Mouse (Mus musculus): ENCODE results near the gene Rims1. TPM values are rescaled to one million over a fixed set of nuclear protein-coding genes. Genes with fewer than 3 reads are reported as not detected.

Rims1 gene
- total RNA-seq, 2 experiments from 2014 or later: 0.33 to 0.42 TPM

DNA sequence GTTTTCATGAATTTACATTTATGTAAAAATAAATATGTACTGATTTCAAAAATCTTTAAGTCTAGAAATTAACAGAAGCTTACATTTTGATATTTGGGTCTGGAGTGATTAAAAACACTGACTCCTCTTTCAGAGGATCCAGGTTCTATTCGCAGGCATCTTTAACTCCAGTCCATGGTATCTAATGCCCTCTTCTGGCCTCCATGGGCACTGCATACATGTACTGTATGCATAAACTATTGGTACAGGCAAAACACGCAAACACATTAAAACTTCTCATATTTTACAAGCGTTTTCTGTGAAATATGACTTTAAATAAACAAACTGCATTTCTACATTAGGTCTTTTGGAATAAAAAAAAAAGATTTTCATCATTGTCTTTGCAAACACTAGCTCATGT is 419.4 kb downstream of the Rims1 start:
- no peak for DNase-seq
- intact Hi-C loops (cut with DNase I): no loop called here

DNA sequence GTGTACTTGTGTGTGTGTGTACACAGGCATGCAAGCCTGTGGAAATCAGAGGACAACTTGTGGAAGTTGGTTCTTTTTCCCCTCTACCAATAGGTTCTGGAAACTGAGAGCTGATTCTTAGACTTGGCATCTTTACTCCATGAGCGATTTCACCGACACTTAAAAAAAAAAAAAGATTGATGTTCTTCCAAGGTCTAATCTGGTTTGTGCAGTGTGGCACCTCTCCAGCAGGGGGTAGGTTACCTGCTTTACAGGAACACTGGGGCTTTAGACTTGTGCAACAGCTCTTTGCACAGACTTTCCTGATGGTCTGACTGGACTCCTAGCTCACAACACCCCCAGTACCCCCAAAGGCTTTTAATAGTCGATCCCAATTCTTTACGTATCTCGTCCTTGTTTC is 428.1 kb downstream of the Rims1 start:
- DNase-seq: no peak
- intact Hi-C loops (cut with DNase I): no loop called here

DNA sequence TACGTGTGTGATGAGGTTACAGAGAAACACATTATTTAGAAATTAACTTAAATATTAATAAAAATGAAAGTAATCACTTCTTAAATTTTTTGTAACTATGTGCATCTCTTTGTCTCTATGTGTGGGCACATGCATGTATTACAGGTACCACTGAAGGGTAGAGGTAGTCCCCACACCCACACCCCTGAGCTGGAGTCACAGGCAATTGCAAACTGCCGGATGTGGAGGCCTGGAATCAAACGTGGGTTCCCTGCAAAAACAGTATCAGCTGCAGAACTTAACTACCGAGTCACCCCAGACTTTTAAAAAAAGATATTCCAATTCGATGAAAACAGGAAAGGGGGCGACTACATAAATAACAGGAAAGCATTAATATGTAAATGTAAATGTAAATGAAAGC is 428.7 kb downstream of the Rims1 start:
- intact Hi-C loops (cut with DNase I): no loop called here
- no peak for DNase-seq

DNA sequence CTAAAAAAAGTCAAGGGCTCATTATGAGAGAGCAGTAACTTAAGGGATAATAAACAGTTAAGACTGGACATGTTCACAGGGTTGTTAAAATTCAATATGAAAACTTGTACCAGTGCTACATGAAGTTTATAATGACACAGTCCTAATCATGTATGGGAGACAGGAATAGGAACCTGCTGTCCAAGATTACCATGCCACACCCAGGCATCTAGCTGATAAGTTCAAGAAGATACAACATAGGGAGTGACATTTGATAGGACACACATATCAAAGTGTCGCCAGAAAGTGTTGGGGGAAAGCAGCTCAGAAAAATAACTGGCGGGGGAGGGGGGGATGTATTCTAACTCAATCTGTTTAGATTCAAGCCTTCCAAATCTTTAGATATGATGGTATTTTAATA is 449.6 kb downstream of the Rims1 start:
- intact Hi-C loops (cut with DNase I): no loop called here
- DNase-seq: no peak

DNA sequence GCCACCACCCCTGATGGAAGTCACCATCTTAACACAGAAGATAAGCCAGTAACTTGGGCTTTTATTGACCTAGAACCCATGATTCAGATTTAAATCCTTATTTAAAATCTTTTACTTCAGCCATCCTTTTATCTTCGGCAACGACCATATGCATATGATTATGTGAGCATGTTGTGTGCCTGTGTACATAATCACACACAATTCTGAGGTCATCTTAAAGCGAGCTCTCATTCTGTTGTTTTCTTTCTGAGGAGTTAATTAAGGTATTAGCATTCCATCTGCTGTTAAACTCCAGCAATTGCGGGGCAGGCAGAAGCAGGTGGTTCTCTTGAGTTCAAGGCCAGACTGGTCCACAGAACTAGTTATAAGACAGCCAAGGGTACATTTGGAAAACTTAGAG is 452.1 kb downstream of the Rims1 start:
- no peak for DNase-seq
- intact Hi-C loops (cut with DNase I): no loop called here

DNA sequence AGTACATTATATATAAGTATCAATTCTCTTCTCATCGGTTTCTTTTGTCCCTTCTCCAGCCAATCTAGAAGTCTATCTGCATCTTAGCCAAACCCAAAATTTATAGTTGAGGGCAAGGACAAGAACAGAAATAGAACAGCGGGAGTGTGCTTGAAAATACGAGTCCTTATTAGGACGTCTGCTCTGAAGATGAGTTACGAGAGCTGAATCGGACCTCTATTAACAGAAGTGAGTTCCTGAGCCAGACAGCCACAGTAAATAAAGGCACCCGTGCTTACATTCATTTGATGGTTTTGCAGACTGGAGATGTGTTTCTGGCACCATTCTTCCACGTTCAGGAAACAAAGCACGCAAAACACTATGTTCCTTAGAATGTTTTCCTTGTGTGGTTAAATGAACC is 466.9 kb downstream of the Rims1 start:
- DNase-seq: no peak
- intact Hi-C loops (cut with DNase I): no loop called here

DNA sequence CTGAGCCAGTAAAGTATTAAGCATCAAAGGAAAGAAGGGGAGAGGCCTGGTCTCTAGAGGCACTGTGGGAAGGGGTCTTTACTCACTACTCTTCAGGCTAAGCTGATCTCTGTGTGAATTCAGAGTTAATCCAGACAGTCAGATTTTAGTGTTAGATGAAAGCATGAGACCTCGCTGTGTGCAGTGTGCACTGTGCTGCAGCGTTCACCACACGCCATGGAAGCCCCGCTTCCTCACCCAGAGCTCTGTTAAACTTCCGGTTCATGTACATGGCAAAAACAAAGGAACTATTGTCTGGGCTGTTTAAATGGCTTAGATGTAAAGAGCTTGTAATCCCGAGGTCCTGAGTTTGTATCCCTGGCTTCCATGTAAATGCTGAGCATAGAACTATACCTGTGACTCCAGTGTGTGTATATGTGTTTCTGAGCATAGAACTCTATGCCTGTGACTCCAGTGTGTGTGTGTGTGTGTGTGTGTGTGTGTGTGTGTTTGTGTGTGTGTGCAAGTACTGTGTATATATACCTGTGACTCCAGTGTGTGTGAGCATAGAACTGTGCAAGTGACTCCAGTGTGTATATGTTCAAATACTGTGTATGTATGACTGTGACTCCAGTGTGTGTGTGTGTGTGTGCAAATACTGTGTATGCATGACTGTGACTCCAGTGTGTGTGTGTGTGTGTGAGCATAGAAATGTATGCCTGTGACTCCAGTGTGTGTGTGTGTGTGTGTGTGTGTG is 484.7 kb downstream of the Rims1 start:
- intact Hi-C loops (cut with DNase I): no loop called here
- no peak for DNase-seq

DNA sequence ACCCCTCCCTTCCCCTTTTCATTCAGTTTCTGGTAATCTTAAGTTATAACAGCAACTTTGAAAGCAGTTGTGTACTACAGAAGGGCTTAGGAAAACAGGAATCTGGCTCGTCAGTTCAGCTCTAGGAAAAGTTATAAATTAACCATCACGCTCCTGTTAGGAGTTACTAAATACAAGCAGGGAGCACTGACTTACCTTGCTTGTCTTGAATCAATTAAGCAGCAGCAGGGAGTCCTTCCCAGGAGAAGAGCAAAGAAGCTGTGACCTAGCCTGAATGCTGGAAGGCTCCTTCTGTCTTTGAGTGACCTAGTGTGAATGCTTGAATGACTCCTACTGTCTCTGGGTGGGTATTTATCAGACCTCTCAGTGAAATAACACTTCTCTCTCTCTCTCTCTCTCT is 490.3 kb downstream of the Rims1 start:
- intact Hi-C loops (cut with DNase I): no loop called here
- no peak for DNase-seq

DNA sequence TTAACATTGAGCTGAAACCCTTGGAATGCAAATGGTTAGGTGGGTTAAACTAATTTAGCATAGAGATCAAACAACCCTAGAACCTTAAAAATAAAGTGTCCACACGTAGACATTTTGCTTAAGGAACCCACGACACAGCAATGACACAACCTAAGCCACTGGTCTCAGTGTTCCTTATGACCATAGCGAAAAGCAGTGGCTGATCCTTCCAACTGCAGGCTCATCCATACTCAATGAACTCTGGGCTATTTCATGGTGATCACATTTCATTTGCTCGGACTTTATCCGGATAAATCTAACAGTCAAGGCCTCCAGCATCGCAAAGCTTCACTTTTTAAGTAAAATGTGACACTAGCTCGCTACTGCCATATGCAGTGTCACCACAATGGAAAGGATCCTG is 494.3 kb downstream of the Rims1 start:
- intact Hi-C loops (cut with DNase I): no loop called here
- DNase-seq: no peak

DNA sequence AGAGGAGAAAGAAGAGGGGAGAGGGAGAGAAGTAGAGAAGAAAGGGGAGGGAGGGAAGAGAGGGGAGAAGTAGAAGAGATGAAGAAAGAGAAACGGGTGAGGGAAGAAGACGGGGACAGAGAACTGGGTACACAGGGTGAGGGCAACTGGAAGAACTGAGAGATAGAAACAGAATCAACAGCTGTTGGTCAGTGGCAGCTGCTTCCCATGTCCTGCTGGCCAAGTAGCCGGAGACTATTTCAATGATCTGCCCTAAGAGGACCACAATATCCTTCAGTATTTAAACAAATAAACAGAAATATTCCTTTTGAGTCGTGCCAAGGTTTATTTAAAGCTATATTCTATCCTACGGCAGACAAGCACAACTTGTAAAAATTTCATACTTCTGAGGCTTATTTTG is 499.3 kb downstream of the Rims1 start:
- DNase-seq: no peak
- intact Hi-C loops (cut with DNase I): no loop called here

DNA sequence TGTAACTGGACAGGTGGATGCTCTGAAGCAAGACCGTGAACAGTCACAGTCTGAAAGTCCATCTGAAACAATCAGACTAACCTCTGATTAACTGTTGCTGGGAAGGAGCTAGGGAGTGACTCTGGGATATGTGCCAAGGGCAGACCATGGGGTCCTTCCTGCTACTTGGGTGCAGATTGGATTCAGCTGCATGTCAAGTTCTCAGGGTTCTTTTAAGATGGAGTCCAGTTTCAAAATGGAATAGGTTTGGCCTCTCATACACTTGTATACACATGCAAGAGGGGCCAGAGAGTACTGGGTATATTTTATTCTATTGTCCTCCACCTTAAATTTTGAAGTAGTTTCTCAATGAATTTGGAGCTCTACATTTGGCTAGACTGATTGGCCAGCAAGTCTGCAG is 499.9 kb downstream of the Rims1 start:
- intact Hi-C loops (cut with DNase I): no loop called here
- no peak for DNase-seq

DNA sequence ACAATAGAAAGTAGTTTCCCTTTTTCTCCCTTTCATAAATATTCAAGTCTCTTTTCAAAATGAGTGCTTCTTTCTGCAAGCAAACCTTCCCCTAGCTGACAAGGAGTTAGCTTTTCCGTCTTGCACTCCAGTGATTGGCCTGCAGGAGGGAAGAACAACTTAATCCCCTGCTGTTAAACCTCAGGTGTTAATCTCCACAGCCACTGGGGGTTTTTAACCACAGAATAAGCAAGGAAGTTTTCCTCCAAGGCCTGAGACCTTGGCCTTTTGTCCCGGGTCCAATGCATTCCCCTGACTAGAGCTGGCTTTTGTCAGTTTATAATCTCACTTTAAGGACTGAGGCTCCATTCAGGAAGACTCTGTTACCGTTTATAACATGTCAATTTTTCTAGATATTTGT is 511.8 kb downstream of the Rims1 start:
- intact Hi-C loops (cut with DNase I): no loop called here
- DNase-seq: no peak

DNA sequence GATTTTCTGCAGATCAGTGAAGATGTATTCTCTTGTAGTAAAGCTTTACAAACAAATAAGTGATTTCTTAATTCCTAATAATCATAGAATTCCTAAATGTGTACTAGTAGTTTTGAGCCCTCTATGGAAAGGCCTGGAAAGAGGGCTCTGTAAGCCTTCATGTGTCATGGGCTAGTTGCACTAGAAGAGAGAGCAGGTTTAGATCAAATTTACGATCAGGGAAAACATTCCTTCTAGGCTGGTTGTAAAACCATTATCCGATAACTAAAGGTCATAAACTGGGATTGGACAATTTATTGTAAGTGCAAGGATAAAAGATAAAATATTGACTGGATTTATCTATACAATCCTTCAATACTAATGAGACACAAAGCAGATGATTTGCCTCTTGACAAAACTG is 512.5 kb downstream of the Rims1 start:
- DNase-seq: no peak
- intact Hi-C loops (cut with DNase I): no loop called here

DNA sequence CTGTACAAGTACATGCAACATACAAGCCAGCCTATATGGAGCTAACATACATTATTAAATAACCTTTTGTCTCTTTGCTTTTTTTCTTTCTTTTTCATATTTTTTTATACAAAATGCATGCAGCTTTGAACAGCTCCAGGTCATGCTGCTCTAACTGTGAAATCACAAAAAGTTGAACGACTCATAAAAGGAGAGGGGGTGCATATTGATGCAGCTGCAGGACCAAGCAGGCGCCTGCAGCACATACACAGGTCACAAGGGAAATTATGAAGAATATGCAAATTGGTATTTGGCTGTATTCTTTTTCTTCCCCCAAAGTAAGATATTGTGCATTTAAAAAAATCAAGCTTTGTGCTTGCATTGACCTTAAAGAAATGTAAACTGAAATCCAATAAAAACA is 519.0 kb downstream of the Rims1 start:
- no peak for DNase-seq

DNA sequence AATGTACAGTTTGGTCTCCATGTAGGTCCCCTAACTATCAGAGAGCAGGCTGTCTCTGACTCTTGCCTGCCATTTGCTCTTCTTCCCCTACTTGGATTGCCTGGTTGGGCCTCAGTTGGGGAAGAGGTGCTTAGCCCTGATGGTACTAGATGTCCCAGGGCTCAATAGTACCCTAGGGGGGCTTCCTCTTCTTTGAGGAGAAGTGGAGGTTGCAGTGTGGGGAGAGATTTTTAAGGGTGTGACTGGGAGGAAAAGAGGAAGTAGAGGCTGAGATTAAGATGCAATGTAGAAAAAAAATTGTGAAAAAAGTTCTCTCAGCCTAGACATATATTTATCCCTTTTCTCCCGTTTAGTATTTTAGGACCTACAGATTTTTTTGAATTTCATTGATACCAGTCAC is 525.8 kb downstream of the Rims1 start:
- no peak for DNase-seq
- intact Hi-C loops (cut with DNase I): no loop called here

More for the DNA sequence above, 519.0 kb downstream of the Rims1 start:
- intact Hi-C loops (cut with DNase I): no loop called here

DNA sequence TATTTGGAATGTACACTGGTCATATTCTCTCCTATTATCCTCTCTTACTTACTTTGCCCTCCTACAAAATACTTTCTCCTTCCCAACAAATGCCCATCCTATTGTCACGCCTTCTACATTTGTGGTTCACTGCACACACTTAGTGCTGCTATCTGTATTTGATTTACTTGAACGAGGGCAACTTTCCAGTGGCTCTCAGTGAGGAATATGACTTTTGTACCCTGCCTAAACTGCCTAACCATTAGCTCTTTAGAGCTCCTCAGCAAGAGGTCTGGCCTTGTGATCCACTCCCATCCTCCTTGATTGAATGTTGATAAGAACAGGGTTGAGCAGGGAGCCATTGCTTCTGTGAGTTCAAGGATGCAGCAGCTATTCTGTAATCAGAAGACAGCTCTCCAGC is 531.7 kb downstream of the Rims1 start:
- DNase-seq: no peak
- intact Hi-C loops (cut with DNase I): loop anchor here (5.0 kb wide), 1 partner anchor 1057 kb away; the partner anchor contains the start of gene Tmem14a

DNA sequence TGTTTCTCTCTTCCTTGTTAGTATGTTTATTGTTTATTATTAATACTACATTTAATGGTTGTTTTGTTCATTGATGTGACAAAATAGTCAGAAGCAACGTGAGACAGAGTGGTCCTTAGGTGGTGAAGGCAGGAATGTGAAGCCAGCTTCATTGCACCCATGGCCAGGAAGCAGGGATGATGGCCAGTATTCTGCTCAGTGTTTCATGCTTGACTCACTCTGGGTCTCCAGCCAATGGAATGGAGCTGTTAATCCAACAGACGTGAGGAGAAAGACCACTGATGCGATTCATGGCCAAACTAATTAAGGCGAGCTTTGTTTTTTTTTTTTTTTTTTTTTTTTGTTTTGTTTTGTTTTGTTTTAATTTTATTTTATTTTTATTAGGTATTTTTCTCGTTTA is 535.7 kb downstream of the Rims1 start:
- intact Hi-C loops (cut with DNase I): loop anchor here (5.0 kb wide), 1 partner anchor 1053 kb away; the partner anchor contains the start of gene Tmem14a
- DNase-seq: no peak

DNA sequence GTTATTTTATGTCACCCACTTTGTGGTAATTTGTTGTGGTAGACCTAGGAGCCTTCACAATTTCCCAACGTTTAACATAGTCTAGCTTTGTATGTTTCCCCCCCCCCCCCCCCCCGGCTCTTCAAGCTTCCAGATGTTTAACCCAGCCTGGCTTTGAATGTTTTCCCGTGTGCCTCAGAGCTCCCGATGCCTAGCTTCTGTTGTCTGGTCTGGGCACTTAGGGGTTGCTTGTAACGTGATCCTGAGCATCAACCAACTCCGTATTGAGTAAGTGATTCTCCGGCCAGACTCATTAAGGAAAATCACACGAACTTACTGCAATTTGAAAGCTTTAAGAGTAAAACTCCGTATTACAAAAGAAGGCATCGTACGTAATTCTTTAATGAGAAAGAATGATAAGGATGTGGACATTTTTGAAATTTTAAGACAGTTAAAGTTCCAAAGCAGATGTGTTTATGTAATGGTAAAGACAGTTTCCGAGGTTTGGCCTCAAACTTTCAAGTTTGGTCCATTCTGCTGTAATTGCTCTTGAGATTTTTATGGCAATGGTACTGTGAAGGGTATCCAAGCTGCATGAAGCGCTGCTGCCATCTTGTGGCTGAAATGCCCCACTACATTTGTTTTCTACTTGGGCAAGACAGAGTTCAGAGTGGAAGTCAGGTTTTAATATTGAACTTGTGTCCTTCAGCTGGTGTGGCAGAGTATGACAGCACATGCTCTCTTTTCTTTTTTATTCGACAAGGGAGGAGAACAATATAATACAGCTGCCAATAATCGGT is 537.0 kb downstream of the Rims1 start:
- intact Hi-C loops (cut with DNase I): loop anchor here (1.0 to 10.0 kb wide), 4 partner anchors 194 to 1101 kb away; partner anchors contain the start of gene Kcnq5
- DNase-seq: peak; percentile 60 to 71

DNA sequence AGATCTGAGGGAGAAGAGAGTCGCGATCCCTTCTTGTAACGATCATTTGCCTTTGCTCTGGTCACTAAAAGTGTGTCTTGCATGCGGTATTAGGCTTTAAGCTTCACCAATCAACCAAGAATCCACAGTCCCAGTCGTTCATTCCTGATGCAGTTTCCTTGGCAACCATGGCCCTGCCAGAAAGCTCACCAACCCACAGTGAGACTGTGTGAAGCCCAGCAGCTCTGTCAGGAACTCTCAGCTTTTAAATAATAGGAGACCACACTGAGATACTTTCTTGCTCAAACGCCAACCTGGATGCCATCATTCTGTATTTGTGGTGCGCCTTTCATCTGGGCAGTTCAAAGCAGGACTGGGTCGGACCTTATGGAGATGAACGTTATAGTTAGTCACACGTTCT is 539.3 kb downstream of the Rims1 start:
- intact Hi-C loops (cut with DNase I): loop anchor here (5.0 to 10.0 kb wide), 3 partner anchors 192 to 1099 kb away; partner anchors contain the start of gene Kcnq5
- no peak for DNase-seq

DNA sequence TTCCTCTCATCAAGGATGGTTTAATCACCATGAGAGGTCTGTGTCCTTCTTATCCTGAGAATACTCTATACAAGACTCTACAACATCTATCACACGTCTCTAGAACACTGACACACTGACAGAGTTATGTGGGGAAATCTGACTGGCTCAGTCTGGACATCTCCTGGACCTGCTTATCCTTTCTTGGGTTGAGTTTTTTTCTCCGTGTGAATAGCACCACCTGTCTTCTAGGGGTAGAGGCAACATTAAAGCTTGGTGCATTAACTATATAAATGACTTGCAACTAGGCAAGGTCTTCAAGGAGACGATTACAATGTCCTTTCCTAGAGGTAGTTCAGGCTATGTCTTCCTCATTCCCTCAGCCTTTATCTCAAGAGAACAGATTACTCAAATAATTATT is 540.3 kb downstream of the Rims1 start:
- intact Hi-C loops (cut with DNase I): loop anchor here (5.0 to 10.0 kb wide), 3 partner anchors 191 to 1098 kb away; partner anchors contain the start of gene Kcnq5
- DNase-seq: no peak

DNA sequence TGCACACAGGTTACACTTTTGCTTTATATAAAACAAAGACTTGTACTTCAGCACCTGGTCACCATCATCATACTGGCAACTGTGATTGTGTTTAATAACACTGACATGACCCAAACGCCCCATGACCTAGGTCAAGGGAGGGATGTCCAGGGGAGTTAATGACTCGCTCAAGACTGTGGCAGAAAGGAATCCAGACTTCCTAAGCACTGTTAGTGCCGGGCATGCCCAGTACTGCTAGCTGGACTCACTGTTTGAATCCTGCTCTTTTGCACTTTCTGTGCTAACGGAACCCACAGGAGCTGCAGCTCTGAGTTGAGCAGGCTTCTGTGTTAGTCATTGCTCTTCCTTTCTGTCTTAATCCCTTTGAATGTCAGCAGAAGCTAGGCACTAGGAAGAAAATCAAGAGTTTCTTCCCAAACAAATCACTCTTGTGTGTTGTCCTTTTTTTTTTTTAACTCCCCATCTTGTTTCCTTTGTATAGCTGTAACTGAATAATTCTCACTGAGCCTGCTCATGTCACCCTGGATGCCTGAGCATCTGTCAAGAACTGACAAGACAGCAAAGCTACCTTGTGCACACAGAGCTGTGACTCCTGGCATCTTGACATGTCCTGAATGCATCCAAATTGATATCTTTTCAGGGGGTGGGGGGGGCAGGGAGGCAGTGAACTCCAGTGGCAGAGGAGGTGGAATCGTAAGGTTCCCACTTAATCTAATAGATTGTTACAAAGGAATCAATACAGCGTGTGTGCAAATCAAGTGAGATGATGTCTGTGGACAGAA is 543.4 kb downstream of the Rims1 start:
- intact Hi-C loops (cut with DNase I): loop anchor here (10.0 kb wide), 1 partner anchor 188 kb away; no protein-coding TSS in a partner anchor
- no peak for DNase-seq

Data from heart, postnatal 36 days (tissue).